In genomic region chr10:42238296-42238695, GRCm38 (mm10) we compare ENCODE assay signal across 19 mouse cellular contexts. TPM values are rescaled to one million over a fixed set of nuclear protein-coding genes. Genes with fewer than 3 reads are reported as not detected.
DNase-seq lines count a peak whose midpoint lies in the region; ATAC-seq and TF ChIP-seq lines count a peak whose summit lies in the region.
"Had no signal": no experiment of that assay in that cellular context is flagged by ENCODE, and none has a peak within 500 bp of the region (broad histone marks: within the 10 kb centered on the region; RNA-seq: fewer than 3 reads in every experiment).

No protein-coding gene starts in this region.

- 0 out of 2 replicates have a peak, but pooled peaks cover 4% of the 10 kb centered on the region for H3K36me3 ChIP-seq in kidney, postnatal 0 days (ENCODE audit: insufficient read depth, low read length)
- H3K36me3 ChIP-seq in lung, embryonic 14.5 days (ENCODE audit: insufficient read depth), result no peaks in the 10 kb centered on the region
- no peaks in the 10 kb centered on the region for H3K36me3 ChIP-seq in stomach, postnatal 0 days (ENCODE audit: control insufficient read depth, insufficient read depth, low read length)
- H3K36me3 ChIP-seq: embryonic facial prominence, embryonic 15.5 days; forebrain, embryonic 10.5 days; hindbrain, embryonic 10.5 days had no signal

- H3K27ac ChIP-seq in kidney, postnatal 0 days, result 0 out of 2 replicates have a peak overlapping the region, but pooled peaks have one; percentile 25
- no peak overlapping the region for H3K27ac ChIP-seq in lung, embryonic 14.5 days (ENCODE audit: low read depth)
- H3K27ac ChIP-seq in stomach, postnatal 0 days (replicated peaks), result no peak overlapping the region
- H3K27ac ChIP-seq: embryonic facial prominence, embryonic 15.5 days; forebrain, embryonic 10.5 days; hindbrain, embryonic 10.5 days had no signal

- no peaks in the 10 kb centered on the region for H3K9me3 ChIP-seq in kidney, postnatal 0 days (replicated peaks; ENCODE audit: low read length)
- no peaks in the 10 kb centered on the region for H3K9me3 ChIP-seq in lung, embryonic 14.5 days (ENCODE audit: low read depth, low read length)
- H3K9me3 ChIP-seq in stomach, postnatal 0 days (ENCODE audit: control insufficient read depth, low read length), result no peaks in the 10 kb centered on the region
- H3K9me3 ChIP-seq: embryonic facial prominence, embryonic 15.5 days; forebrain, embryonic 10.5 days; heart, embryonic 12.5 days; hindbrain, embryonic 10.5 days had no signal

- H3K4me2 ChIP-seq in kidney, postnatal 0 days (ENCODE audit: low read length), result no peak overlapping the region
- no peak overlapping the region for H3K4me2 ChIP-seq in lung, embryonic 14.5 days
- no peak overlapping the region for H3K4me2 ChIP-seq in stomach, postnatal 0 days (replicated peaks; ENCODE audit: low read depth)
- H3K4me2 ChIP-seq: embryonic facial prominence, embryonic 15.5 days; heart, embryonic 12.5 days had no signal

- no peak for TF ChIP-seq EP300 in stomach, postnatal 0 days (optimal IDR thresholded peaks at IDR 0.05)

- no peaks in the 10 kb centered on the region for H3K27me3 ChIP-seq in kidney, postnatal 0 days (ENCODE audit: insufficient read depth, low read length)
- no peaks in the 10 kb centered on the region for H3K27me3 ChIP-seq in lung, embryonic 14.5 days (ENCODE audit: insufficient read depth, low read length)
- no peaks in the 10 kb centered on the region for H3K27me3 ChIP-seq in stomach, postnatal 0 days (ENCODE audit: control insufficient read depth, insufficient read depth, low read length)
- H3K27me3 ChIP-seq: embryonic facial prominence, embryonic 15.5 days; heart, embryonic 12.5 days had no signal

- no peak for DNase-seq in kidney, postnatal 0 days (ENCODE audit: low spot score)
- no peak for DNase-seq in kidney, postnatal 4 days
- peak; percentile 37 for DNase-seq in lung, embryonic 14.5 days
- no peak for DNase-seq in lung, postnatal 4 days
- DNase-seq in lung, postnatal 36 days, result peak; percentile 71
- DNase-seq in lung, postnatal 14 days, result no peak
- no peak for DNase-seq in stomach, postnatal 0 days (ENCODE audit: low spot score)
- DNase-seq: cerebellum, adult 18-20 months; cerebellum, adult 9-11 months; cerebellum, postnatal 36 days; gastrocnemius, adult 2 months; gastrocnemius, postnatal 25 days had no signal

- WGBS in kidney, postnatal 0 days, result 78% methylated on average over 5 of the region's 5 CpGs
- WGBS in lung, embryonic 14.5 days, result 54% methylated on average over 5 of the region's 5 CpGs
- WGBS in stomach, postnatal 0 days, result 57% methylated on average over 5 of the region's 5 CpGs

- no peak overlapping the region for H3K4me3 ChIP-seq in kidney, postnatal 0 days (replicated peaks; ENCODE audit: low read depth, low read length)
- H3K4me3 ChIP-seq in lung, embryonic 14.5 days (ENCODE audit: low read depth, low read length), result no peak overlapping the region
- H3K4me3 ChIP-seq in stomach, postnatal 0 days (ENCODE audit: low read depth, low read length), result no peak overlapping the region
- H3K4me3 ChIP-seq: embryonic facial prominence, embryonic 15.5 days; erythroblast, embryonic 14.5 days; forebrain, embryonic 10.5 days; gastrocnemius, adult 2 months; heart, embryonic 12.5 days; hindbrain, embryonic 10.5 days had no signal

- no peak for TF ChIP-seq CTCF in kidney, postnatal 0 days (IDR thresholded peaks at IDR 0.05; ENCODE audit: low read depth)
- no peak for TF ChIP-seq CTCF in lung, embryonic 14.5 days (IDR thresholded peaks at IDR 0.05; ENCODE audit: low read depth)
- no peak for TF ChIP-seq CTCF in stomach, postnatal 0 days (IDR thresholded peaks at IDR 0.05; ENCODE audit: low read depth)

- peaks cover 8% of the 10 kb centered on the region for H3K4me1 ChIP-seq in kidney, postnatal 0 days (replicated peaks; ENCODE audit: insufficient read depth, low read length)
- H3K4me1 ChIP-seq in lung, embryonic 14.5 days (ENCODE audit: insufficient read depth), result peaks cover 4% of the 10 kb centered on the region
- peaks cover 4% of the 10 kb centered on the region for H3K4me1 ChIP-seq in stomach, postnatal 0 days (replicated peaks; ENCODE audit: control insufficient read depth, insufficient read depth)

- H3K9ac ChIP-seq in kidney, postnatal 0 days (ENCODE audit: low read depth, low read length), result no peak overlapping the region
- no peak overlapping the region for H3K9ac ChIP-seq in lung, embryonic 14.5 days
- H3K9ac ChIP-seq in stomach, postnatal 0 days (ENCODE audit: low read length), result no peak overlapping the region
- H3K9ac ChIP-seq: embryonic facial prominence, embryonic 15.5 days; heart, embryonic 12.5 days had no signal

- ATAC-seq in kidney, postnatal 0 days (replicated peaks; ENCODE audit: low FRiP score, low read depth), result no peak
- no peak for ATAC-seq in lung, embryonic 14.5 days (ENCODE audit: insufficient read depth)
- no peak for ATAC-seq in stomach, postnatal 0 days (ENCODE audit: low FRiP score, low TSS enrichment)
- ATAC-seq: activated CD4-positive, CD25-positive, alpha-beta regulatory T cell, adult 4 months; forebrain, embryonic 14.5 days had no signal

RNA-seq across cellular contexts. Expression of gene Foxo3, which starts 38.3 kb away (rescaled TPM):
- 8.7 and 9.7 TPM in 2 replicates for polyA plus RNA-seq in kidney, postnatal 0 days (2015; fragmentation: Nextera tagmentation; extraction: Ambion mirVana)
- 9.0 and 9.4 TPM in 2 replicates for polyA plus RNA-seq in lung, embryonic 14.5 days (2014; fragmentation: Nextera tagmentation; extraction: Ambion mirVana)
- 7.6 and 8.0 TPM in 2 replicates for polyA plus RNA-seq in stomach, postnatal 0 days (2015; fragmentation: Nextera tagmentation; extraction: Ambion mirVana)

Comparison
In these comparisons a context has a peak if more than half of its experiments do, and no peak if none do; other contexts are left out.
1. DNase-seq: peak in lung, embryonic 14.5 days (single experiment) and lung, postnatal 36 days (single experiment); none in kidney, postnatal 0 days (single experiment), kidney, postnatal 4 days (0 of 2), lung, postnatal 4 days (0 of 2), lung, postnatal 14 days (single experiment) and stomach, postnatal 0 days (single experiment).